Mouse (Mus musculus) C2C12 (cell line): Measurements from ENCODE around the gene Gm10964.

Experiments used
- CTCF ChIP-seq: IDR thresholded peaks from one replicate; pipeline ENCODE4 v1.5.1; 2011; ENCODE audit not compliant: control insufficient read depth, insufficient read depth, insufficient read length
- MAX ChIP-seq: IDR thresholded peaks from one replicate; pipeline ENCODE4 v1.6.1; 2011; ENCODE audit warnings: mild to moderate bottlenecking, control low read depth
- MYOD1 ChIP-seq: IDR thresholded peaks from one replicate; pipeline ENCODE4 v1.6.1; 2011; ENCODE audit warnings: low read depth; ENCODE audit not compliant: control insufficient read depth, insufficient read length
- MYOG ChIP-seq: IDR thresholded peaks from one replicate; pipeline ENCODE4 v1.6.1; 2011; ENCODE audit not compliant: control insufficient read depth, insufficient read length; ENCODE audit errors: extremely low read depth
- USF1 ChIP-seq: IDR thresholded peaks from one replicate; pipeline ENCODE4 v1.6.1; 2011; ENCODE audit warnings: low read depth, mild to moderate bottlenecking, control low read depth, moderate library complexity

- TF ChIP-seq CTCF, result no peak
- no peak for TF ChIP-seq MYOG
- TF ChIP-seq USF1, result no peak
- no peak for TF ChIP-seq MAX
- no peak for TF ChIP-seq MYOD1
Measured at GRCm38 (mm10) chr3:103790346-103791145, 51.4 kb downstream of the Gm10964 start.
